Mouse (Mus musculus): ENCODE measurements around the gene Trabd2b. TPM values are rescaled to one million over a fixed set of nuclear protein-coding genes. Genes with fewer than 3 reads are reported as not detected.

The Trabd2b gene
- total RNA-seq, 4 experiments from 2014 or later, result 0.99 to 1.9 (median 1.2) TPM

DNA sequence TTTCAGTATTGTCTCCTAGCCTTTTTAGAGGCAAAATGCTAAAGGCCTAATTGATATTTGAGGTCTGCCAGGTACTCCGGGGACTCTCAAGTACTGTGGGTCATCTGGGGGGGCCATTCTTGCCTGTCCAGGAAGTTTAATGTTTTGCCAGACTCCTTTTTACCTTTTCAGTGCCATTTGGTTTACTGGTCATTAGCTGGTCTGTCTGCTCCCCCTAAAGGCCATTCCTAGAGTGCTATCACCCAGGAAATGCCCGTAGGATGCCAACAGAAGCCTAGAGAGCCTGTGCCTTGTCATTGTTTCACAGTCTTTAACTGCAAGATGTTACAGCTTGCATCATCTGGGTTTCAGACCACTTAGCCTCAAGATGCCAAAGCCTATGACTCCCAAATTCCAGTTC is 35.7 kb downstream of the Trabd2b start:
- DNase-seq (ENCODE audit: low spot score in 2 of 2), result no peak

GRCm38 (mm10) chr4:114442661-114443060 is 36.1 kb downstream of the Trabd2b start:
- DNase-seq (ENCODE audit: low spot score in 2 of 2), result no peak

DNA sequence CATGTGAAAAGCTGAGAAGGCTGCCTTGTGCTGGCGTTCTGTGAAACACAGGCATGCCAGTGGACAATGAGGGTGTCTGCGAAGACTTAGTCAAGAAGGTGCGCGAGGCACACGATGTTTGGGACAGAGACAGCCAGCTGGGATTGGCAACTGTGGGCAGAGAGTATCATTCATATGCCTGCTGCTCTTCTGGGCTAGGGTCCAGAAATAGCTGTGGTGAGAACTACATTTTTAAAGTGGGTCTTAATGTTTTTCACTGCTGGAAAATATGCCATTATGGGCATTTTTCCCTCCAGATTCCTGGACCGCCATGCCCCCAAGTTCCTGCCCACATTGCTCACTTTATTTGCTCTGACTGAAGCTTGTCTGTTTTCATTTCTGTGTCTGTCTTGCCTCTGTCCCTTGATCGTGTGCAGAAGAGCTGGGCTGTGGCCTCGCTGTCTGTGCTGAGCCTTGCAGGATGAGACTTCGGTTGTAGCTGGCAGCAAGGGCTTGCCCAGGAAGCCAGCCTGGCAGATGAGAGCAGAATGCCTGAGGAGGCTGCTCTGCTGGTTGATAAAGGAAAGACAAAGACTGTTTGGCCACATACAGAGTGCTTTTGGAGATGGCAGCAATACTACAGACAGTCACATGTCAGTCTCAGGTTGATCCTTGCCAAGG is 42.0 kb downstream of the Trabd2b start:
- no peak for DNase-seq (ENCODE audit: low spot score in 2 of 2)

- DNase-seq (ENCODE audit: low spot score in 2 of 2), result no peak
Measured at GRCm38 (mm10) chr4:114453101-114453500, 46.6 kb downstream of the Trabd2b start.

DNA sequence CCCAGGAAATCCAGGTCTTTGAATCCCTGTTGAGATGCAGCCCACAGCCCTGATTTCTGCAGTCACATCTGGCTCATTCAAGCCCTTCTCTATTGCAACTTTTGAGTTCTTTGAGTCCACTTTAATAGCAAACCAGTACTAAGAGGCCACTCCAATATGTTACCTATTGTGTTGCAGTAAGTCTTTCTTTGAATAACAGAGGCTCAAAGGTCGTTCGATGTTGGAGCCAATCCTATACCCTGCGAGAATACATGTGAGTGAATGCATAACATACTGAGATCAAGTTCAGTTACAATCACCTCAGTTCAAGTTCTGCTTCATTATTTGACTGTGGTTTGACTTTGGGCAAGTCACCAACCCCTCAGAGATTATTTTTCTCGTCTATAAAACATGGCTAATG is 47.5 kb downstream of the Trabd2b start:
- no peak for DNase-seq (ENCODE audit: low spot score in 2 of 2)

DNA sequence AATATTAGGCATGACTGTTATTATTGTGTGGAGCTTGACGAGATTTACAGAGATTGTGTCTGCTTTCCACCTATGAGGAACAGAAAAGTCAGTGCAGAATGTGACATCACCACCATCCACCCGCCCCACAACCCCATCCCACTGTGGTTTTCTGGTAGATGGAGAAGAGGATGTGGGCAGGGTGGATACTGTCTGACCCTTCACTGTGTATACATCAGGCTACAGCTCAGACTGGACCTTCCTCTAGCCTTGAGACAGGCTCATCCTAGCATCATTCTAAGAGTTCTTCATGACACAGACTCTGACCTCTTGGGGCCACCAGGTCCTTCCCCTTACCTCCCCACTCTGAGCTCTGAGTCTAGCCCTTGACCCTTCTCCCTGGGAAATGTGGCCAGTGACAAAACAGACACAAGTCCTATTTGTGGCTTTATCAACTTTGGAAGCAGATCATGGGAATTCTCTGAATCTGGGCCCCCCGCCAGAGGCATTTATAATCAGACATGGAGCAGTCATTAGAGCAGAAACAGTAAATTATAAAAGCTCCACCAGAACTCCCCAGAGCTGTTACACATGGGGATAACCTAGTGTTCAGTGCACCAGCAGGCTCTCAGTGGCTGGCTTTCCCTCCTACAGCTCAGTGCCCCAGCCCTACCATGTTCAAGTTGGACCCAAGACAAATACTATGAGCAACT is 48.1 kb downstream of the Trabd2b start:
- DNase-seq (ENCODE audit: low spot score in 2 of 2), result no peak

GRCm38 (mm10) chr4:114457111-114457510 is 50.6 kb downstream of the Trabd2b start:
- DNase-seq (ENCODE audit: low spot score in 2 of 2), result no peak

DNA sequence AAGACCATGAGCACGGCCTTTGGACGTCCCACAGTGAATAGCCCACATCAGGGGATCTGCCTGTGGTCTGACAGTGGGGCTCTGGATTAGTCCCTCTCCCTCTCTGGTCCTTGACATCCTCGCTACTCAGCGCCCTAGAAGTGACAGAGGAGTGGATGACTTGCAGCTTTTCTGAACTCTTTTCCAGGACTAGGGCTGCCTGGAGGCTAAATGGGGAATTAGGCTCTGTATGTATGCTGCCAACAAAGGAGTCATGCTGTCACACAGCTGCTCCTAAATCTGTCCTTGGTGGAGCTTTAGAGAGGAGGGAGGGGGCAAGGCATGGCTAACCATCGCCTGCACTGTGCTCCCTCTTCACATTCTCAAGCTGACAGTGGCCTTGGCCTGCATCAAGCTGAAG is 53.1 kb downstream of the Trabd2b start:
- no peak for DNase-seq (ENCODE audit: low spot score in 2 of 2)

DNA sequence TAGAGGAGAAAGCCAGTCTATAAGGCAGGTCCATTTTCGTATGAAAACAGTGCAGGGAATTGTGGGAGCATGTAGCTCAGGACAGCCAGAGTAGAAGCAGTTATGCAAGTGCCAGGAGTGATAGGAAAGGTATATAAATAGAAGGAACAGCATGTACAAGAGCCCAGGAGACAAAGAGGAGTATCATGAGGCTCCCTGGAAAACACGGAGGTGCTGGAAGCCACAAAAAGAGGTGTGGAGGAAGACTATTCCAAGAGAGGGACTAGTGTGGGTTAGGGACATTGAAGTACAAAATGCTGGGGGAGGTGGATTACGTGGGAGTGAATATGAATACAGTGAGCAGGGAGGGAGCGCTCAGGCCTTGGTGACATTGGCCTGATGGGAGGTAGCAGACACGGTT is 53.9 kb downstream of the Trabd2b start:
- DNase-seq (ENCODE audit: low spot score in 2 of 2), result no peak

DNA sequence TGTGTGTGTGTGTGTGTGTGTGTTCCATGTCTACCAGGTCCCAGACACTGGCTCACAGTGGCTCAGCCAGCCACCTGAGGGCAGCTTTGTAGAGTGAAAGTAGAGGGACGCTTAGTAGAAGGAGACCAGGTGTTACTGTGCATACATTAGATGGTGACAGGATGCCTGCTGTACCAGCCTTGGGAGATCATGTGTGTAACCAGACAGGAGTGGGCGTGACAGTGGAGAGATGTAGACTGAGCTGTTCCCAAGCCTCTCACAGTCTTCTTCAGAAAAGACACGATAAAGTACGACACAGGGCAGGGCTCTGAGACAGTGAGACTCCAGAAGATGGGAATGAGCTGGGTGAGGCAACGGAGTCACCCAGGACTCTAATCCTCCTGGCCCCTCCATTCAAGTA is 54.6 kb downstream of the Trabd2b start:
- no peak for DNase-seq (ENCODE audit: low spot score in 2 of 2)

GRCm38 (mm10) chr4:114465641-114466040 is 59.1 kb downstream of the Trabd2b start:
- DNase-seq (ENCODE audit: low spot score in 2 of 2), result no peak

DNA sequence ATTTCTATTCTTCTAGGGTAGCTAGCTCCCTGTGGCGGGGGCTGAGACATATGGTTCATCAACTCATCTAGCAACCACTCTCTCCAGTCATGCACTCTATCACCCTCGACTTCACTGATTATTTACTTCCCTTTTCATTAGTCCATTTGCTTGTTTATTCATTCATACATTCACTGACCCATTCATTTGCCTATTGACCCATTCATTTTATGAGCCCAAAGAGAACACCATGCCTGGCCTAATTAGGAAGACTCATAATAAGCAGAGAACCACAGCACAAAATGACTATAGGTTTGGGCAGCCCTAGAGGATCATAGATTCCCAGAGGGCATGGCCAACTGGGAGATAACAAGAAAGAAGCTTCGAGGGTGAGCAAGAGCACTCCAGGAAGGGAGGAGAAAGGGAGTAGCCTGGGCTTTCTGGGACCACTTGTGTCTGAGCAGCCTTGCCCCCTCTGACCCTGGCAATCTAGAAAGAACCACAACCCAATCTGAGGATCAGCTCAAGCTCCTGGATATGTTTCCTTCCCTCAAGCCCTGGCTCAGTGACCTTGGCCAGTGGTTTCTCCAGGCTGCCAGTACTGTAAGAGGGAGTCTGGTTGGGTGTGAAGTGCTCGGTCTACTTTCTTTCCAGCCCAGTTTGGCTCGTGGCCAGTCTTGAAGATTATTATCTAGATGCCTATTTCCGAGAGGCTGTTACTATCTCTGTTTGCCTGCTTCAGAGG is 61.0 kb downstream of the Trabd2b start:
- DNase-seq (ENCODE audit: low spot score in 2 of 2), result no peak

- no peak for DNase-seq (ENCODE audit: low spot score in 2 of 2)
Measured at GRCm38 (mm10) chr4:114468095-114468429, 61.5 kb downstream of the Trabd2b start.

- no peak for DNase-seq (ENCODE audit: low spot score in 2 of 2)
Measured at GRCm38 (mm10) chr4:114469881-114470280, 63.4 kb downstream of the Trabd2b start.

DNA sequence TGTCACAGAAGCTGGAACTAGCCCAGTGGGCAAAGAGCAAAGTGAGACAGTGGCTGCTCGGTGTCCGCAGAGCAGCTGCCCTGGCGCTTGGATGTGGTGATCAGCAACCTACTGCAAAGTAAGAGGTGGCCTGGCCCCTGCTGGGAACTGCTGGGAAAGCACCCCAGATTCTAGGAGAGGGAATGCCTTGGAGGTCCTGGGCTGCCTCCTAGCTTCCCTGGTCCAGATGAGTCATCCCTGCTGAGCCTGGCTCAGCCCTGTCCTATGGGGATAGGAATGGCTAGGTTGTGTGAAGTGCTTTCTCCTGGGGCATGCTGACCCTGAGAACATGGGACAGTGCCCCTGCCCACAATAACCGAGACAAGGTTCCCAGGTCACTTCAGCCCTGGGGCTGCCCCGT is 65.6 kb downstream of the Trabd2b start:
- DNase-seq (ENCODE audit: low spot score in 2 of 2), result peak; percentile 50 to 55

GRCm38 (mm10) chr4:114476316-114476715 is 69.8 kb downstream of the Trabd2b start:
- DNase-seq (ENCODE audit: low spot score in 2 of 2), result no peak

- no peak for DNase-seq (ENCODE audit: low spot score in 2 of 2)
Measured at GRCm38 (mm10) chr4:114477082-114477771, 70.7 kb downstream of the Trabd2b start.

DNA sequence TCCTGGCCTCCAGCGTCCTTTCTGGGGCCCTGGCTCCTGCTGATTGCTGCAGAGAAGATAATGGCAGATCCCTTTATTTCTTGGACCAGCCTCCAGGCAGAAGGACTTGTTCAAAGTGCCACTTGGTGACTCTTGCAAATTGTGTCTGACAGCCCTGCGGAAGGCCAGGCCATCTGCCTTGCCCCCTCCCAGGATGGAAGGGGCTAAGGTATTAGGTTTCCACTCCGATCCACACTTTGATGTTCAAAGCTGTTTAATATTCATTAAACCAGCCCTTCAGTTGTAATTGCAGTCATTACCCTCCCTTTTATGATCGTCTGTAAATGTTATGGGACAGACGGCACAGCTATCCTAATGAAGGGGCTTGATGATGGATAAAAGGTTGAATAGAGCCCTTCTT is 75.0 kb downstream of the Trabd2b start:
- DNase-seq (ENCODE audit: low spot score in 2 of 2), result no peak

DNA sequence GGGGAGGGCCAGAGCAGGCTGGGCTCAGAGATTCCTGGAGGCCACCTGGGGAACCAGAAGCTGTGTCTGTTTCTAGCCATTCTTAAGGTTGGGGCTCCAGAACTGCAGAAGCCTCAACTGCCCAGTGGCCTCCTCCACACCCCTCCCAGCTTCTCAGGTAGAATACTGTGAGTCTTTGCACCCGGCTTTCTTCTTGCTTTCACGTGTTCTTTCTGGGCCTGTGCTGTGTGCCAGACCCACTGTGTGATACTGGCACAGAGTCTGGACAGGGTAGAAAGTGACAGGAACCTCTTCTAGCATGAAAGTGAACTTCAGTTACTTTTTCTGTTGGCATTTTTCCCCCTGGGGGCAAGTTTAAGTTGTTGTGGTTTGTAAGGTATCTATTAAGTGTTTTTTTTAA is 77.6 kb downstream of the Trabd2b start:
- DNase-seq (ENCODE audit: low spot score in 2 of 2), result no peak

DNA sequence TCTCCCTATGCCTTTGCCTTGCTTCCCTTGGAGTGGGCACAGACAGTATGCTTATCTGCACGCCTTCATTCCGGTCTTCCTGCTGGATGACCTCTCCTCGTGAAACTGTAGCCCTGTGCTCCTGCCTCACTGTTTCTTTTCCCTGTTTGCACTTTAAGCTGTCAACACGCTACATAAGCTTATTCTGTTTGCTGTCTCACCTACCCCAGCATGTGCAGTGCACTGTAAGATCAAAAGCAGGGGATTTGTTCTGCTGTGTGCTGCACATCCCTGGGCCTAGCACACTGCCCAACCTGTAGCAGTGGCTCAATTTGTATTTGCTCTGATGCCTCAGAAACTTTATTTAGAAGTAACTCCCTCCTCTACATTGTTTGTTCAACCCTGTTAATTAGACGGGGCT is 79.5 kb downstream of the Trabd2b start:
- DNase-seq (ENCODE audit: low spot score in 2 of 2), result no peak

GRCm38 (mm10) chr4:114486885-114487531 is 80.5 kb downstream of the Trabd2b start:
- DNase-seq (ENCODE audit: low spot score in 2 of 2), result no peak

GRCm38 (mm10) chr4:114487701-114488100 is 81.2 kb downstream of the Trabd2b start:
- DNase-seq (ENCODE audit: low spot score in 2 of 2), result no peak

Measured in gastrocnemius, adult 8-10 months (tissue).